Mouse (Mus musculus) lung, postnatal 14 days (tissue): ENCODE data around the gene Ttc28.

Source experiments
- DNase-seq: peaks from one replicate; pipeline ENCODE4 v3.0.0; 2021

Gene Ttc28

DNA sequence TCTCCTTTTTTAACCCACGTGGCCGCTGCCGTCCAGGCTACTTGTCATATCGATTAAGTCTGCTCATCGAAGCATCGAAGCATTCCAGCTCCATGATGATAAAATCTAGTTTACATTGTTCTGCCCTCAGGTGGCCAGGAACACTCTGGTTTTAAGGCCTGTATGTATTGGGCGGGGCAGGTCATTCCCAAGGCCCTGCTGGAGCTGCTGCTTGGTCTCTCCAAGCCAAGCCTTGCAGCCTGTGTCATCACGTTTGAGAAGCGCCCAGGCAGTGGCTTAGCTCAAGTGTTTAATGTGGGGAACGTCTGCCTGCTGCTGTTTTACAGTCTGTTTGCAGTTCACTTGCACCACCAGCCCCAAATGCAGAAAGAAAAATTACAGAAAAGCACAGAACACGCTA is 132.5 kb downstream of the Ttc28 start:
- DNase-seq, result no peak

DNA sequence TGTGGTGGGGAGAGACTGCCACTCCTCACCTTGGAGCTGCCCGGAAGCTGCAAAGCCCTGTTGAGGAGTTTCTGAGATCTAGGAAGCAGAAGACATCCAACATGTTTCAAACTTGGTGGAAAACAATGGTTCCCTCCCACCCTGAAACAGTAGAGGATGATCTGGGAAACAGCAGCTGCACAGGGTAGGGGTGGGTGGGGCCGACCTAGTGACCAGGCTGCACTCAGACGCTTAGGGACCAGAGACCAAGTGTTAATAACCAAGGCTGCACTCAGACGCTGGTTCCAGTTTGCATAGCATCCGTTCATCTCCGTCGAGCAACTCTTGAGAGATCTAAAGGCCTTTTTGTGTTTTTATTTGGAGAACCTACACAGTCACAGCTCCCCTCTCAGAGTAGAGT is 133.0 kb downstream of the Ttc28 start:
- DNase-seq, result no peak

DNA sequence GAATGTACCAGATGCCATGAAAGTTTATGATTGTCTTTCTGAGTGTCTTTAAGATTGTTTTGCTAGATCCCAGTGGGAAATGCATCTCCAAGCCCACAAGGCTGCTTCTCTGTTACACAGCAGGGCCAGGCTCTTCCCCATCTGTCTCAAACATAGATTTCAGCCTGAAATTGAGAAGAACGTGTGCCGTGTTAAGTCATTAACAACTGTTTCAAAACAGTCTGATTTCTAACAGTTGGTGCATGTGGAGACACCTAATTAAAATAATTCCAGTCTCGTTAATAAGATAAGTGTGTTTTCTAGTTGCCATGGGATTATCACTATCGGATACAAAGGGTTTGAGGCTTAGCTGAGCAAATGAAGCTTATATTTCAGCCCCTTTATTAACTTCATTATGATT is 135.4 kb downstream of the Ttc28 start:
- no peak for DNase-seq

DNA sequence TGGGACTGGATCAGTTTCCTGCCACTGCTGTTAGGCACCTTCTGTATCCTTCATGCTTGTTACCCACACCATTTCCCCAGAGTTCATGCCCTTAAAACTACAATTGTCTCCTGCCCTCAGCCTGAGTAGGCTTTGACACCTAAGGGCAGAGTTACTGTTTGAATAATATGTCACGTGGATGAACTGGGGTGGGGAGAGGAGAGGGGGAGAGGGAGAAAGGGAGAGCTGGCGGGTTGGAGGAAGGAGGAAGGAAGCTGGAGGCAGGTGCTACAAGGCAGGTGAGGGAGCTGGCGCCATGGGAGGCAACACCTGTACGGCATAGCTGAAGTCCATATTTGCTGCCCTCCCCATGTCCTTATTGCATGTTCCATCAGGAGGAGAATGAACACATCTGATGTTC is 137.7 kb downstream of the Ttc28 start:
- DNase-seq, result no peak

DNA sequence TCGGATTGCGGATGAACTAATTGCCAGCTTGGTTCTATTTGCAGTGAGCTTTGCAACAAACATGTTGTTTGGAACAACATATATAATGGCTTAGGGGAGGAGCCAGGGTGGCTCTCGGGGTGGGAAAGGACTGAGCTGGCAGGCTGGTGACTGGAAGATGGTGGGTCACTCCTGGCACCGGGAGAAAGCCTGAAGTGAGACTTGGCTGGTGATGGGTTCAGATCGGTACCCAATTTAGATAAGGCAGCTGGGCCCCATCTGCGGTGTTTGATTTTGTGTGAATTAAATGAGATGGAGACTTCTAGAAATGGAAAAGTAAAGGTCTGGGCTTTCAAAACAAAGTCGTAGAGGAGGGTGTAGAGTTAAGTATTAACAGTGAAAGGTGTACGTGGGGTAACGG is 142.7 kb downstream of the Ttc28 start:
- DNase-seq, result no peak

- DNase-seq, result no peak
These were observed 143.3 kb downstream of the Ttc28 start for GRCm38 (mm10) chr5:111022940-111023339.

GRCm38 (mm10) chr5:111024621-111025020 is 145.0 kb downstream of the Ttc28 start:
- no peak for DNase-seq

DNA sequence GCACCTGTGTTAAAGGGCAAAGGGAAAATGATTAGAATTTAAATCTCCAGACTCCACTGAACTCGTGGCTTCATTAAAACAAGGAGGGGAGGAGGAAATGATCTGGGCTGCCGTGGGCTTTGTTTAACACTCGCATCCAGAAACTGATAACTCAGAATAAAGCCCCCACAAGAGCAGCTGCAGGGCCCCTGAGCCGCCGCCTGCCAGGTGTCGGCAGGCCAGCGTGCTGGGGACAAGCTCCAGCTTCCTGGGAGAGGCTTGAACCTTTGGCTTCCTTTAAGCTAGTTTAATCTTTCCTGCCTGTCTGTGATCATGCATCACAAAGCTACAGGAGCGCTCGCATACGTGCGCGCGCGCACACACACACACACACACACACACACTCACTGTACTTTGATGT is 145.9 kb downstream of the Ttc28 start:
- no peak for DNase-seq

DNA sequence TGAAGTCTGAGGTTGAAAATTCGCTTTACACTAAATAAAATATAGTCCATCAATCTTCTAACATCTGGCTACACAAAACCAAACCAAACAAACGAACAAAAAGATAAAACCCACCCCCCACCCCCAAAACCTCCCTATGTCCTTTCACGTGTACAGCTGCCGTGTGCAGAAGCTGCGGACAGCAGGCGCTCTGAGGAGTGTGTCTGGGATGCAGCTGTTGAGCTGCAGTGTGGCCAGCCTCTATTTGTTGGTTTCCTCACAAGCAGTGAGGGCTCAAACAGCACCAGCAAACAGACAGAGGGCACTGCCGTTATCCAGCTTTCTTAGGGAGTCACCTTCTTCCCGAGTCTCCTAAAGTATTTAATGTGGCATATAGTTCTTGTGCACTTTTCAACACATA is 146.6 kb downstream of the Ttc28 start:
- DNase-seq, result no peak

GRCm38 (mm10) chr5:111028340-111028739 is 148.7 kb downstream of the Ttc28 start:
- no peak for DNase-seq

GRCm38 (mm10) chr5:111028952-111029351 is 149.3 kb downstream of the Ttc28 start:
- DNase-seq, result no peak

DNA sequence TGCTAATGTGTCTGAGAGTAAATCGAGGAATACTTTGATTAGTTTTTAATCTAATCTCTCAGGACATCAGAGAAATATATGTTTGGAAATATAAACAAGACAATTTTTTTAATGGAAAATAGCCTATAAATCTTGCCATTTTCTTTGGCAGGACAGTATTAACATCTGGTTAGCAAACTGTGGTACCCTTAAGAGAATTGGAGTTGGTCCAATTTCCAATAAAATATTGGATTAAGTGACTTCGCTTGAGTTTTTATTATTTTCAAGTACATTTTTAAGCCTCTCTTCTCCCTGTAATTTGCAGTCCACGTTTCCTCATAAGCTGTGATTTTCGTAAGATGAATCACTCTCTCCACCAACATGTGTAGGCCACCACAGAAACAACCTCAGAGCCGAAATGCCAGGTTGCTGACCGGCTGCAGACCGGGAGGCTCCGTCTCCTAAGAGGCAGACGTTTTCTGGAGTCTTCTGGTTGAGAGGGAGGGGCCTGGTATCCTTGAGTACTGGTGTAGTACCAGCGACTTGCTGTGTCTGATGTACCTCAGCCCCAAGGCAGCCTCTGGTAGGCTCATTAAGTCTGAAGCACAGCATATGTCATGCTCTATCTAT is 153.2 kb downstream of the Ttc28 start:
- DNase-seq, result no peak

DNA sequence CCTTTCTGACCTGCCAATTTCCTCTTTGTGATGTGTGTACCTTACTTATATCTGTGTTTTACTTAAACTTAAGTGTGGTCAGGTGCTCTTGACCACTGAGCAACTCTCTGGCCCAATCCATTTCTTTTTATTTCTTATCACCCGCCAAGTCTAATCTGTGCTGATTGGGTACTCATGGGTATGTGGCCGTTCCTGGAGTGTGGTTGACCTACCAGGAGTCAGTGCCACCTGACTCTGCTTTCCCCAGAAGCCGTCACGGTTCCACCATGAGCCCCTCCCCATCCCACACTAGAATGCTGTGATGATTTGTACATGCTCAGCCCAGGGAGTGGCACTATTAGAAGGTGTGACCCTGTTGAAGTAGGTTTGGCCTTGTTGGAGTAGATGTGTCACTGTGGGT is 153.9 kb downstream of the Ttc28 start:
- no peak for DNase-seq

- DNase-seq, result no peak
These were observed 157.6 kb downstream of the Ttc28 start for GRCm38 (mm10) chr5:111037123-111037748.

- DNase-seq, result no peak
These were observed 160.2 kb downstream of the Ttc28 start for GRCm38 (mm10) chr5:111039771-111040170.

DNA sequence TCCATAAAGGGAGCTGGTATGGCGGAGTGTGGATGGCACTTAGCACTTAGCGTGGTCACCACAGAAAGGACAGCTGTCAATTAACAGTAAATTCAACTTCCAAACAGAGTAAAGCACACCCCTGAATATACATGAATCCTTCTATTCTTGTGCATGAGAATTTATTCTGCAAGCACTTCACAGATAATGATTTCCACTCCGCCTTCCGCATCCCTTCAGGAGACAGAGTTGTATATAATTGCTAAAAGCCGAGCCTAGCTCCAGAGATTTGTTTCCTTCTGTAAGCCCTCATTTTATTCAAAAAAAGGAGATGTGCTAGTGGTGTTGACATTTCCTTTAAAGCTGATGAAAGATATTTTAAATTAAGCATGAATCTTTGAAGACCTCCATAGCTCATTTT is 162.3 kb downstream of the Ttc28 start:
- no peak for DNase-seq

- DNase-seq, result no peak
These were observed 164.6 kb downstream of the Ttc28 start for GRCm38 (mm10) chr5:111044193-111044592.

DNA sequence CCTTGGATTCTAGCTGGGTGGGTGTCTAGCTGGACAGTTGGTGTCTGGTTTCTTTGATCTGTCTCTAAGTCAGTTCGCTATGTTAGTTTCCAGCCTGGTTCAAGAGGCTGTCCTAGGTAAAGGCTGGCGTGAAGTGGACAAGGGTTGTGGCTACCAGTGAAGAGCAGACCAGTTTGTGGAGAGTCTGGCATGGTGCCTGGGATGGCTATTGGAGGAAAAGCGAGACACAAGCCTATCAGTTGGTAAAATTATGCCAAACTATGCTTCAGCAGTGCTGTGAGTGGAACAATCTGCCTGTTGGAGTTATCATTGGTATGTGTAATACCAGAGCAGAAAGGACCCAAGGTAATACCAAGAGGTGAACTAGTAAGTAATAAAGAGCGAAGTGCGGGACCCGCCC is 166.8 kb downstream of the Ttc28 start:
- DNase-seq, result no peak

- no peak for DNase-seq
These were observed 167.4 kb downstream of the Ttc28 start for GRCm38 (mm10) chr5:111046841-111047476.

DNA sequence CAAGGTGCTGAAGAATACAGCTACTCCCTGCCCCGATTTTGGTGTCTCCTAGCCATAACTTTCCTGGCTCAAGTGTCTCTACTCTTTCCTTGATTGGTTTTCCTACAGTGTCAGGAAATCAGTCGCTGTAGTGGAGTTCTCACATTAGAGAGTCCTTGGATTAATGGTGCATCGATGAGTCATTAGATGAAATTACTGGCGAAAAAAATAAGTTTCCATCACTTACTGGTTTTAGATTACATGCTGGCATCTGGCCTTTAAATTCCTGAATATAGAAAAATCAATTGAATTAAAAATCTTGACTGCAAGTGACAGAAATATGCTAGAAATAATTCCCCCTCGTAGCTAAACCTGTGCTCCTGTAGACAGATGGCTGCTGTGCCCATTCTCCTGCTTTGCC is 168.4 kb downstream of the Ttc28 start:
- no peak for DNase-seq

- DNase-seq, result no peak
These were observed 170.0 kb downstream of the Ttc28 start for GRCm38 (mm10) chr5:111049584-111049983.

- peak; percentile 68 for DNase-seq
These were observed 170.5 kb downstream of the Ttc28 start for GRCm38 (mm10) chr5:111050135-111050534.

DNA sequence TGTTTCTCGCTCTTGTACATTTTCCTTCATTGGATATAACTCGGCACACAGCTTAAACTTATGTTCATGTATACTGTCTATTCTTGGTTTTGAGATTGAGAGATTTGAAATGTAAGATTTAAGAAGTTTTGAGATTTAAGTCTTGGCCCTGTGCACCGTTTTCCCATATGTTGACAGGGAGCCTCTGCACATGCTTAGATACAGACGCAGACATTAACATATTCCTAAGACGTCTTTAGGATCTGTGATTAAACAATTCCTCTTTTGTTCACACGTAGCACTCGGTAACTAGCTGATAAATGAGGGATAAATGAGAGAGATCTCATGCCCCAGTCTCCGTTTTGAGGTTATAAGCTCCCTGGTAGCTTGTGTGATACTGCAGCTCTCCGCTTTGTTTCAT is 174.8 kb downstream of the Ttc28 start:
- no peak for DNase-seq

DNA sequence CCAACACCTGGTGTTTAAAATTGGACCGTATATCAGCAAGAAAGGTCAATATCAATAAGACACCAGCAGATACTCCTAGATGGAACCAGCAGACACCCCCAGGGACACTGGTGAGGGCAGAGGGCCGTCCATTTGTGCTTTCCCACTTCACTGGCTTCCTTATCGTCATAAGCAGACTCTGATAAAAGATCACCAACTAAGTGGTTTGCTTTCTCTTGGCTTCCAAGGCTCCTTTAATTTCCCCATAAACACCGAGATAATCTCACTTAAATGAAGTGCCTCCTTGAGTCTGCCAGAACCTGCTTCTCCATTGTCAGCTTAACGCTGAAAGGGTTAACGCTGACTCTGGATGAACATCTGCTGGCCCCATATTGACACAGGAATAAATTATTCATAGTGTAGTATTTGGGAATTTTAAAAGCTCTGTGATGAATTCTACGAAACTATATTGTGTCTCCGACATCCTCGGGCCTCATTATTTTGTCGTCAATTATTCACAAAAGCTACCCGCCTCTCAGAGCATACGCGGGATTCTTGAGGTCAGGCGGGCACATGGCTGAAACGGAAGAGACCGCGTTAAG is 175.3 kb downstream of the Ttc28 start:
- DNase-seq, result no peak
